Mouse (Mus musculus) embryonic fibroblast, embryonic 13.5 days (primary cell): Measurements from ENCODE around the gene Naa35.

Experiments used
- CTCF ChIP-seq: IDR thresholded peaks from 2 replicates; pipeline ENCODE4 v1.5.1; 2011; ENCODE audit warnings: mild to moderate bottlenecking, control low read depth, low read length, moderate library complexity, borderline replicate concordance; ENCODE audit not compliant: insufficient read depth
- POLR2A ChIP-seq: IDR thresholded peaks from 2 replicates; pipeline ENCODE4 v1.6.1; 2011; ENCODE audit warnings: low read depth, mild to moderate bottlenecking, control low read depth, low read length, moderate library complexity

- no peak for TF ChIP-seq CTCF
- peak; percentile 76 for TF ChIP-seq POLR2A
Observed at GRCm38 (mm10) chr13:59584947-59585647, at the start of gene Naa35, which contains the start of gene Agtpbp1.
